Mouse (Mus musculus) cerebellum, postnatal 14 days (tissue): Measurements from ENCODE around the gene Cylc1.

Source experiments
- DNase-seq, 2 experiments: peaks; one replicate each; pipeline ENCODE4 v3.0.0; 2021; ENCODE audit warnings: mixed read lengths in 2 of 2

Cylc1 gene

DNA sequence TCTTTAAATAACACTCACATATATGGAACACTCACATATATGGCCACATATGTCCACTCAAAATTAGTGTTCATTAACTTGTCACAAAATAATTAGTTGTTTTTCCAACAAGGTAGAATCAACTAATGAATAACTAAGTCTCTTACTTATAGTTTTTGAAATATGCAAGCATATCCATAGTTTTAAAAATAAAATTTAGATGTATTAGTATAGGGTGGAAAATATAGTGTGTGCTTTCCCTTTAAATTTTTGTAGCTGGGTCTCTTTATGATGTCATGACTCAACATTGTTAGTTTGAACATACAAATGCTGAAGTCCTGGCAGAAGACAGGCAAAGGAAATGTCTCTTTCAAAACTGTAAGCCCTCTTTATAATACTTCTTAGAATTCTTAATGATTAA lies at the start of gene Cylc1:
Cylc1 (plus strand) TSS at position 301 of the 400 bp plus-strand sequence.
- no peak for DNase-seq

DNA sequence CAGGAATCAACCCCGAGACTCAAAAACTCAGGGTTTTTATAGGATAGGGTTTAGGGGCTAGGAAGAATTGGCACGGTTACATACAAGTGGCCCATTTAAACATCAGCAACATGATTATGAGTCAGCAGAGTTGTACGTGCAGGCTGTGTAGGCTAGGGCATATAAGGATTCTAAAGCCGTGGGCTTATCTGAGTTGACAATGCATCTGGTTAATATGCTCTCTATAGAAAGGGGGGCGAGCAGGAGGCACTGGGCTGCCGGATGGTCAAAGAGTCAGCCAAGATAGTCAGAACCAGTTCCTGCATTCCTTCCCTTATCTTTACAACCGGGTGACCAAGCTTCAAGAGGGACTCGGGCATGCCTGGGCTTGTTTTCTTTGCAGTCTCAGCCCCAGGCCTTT lies 31.5 kb upstream of the Cylc1 start:
- no peak for DNase-seq

DNA sequence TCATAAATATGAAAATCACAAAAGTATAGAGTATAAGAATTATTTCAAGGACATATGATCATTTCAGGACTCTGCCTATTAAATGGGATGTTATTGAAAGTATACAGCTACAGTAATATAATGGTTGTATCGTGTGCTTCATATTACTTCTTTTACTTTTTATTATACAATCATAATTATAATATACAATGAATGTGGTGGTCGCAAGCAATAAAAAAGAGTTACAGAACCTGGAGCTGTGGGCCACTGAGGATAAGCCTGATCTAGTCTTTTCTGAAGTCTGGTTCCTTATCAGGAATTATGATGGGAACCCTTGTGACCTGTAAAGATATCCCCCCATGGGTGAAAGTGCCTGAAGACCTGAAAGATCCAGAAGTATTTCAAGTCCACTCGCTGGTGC lies 57.8 kb downstream of the Cylc1 start, which contains the start of gene Gm10112:
Gm10112 (plus strand) TSS at position 301 of the 400 bp plus-strand sequence.
- DNase-seq = no peak
